Mouse (Mus musculus) cerebellum, adult 2 months (tissue): ENCODE results near the gene Acsl6.

Experiments used
- CTCF ChIP-seq: fragments of 200-500 bp; IDR thresholded peaks from 2 replicates; pipeline ENCODE4 v1.5.1; 2011; ENCODE audit warnings: low read depth, mild to moderate bottlenecking, control low read depth, low read length, moderate library complexity, borderline replicate concordance; ENCODE audit not compliant: insufficient read depth
- POLR2A ChIP-seq: fragments of 200-500 bp; IDR thresholded peaks from 2 replicates; pipeline ENCODE4 v1.6.1; 2011; ENCODE audit warnings: low read length, control low read depth, borderline replicate concordance; ENCODE audit not compliant: insufficient read depth

DNA sequence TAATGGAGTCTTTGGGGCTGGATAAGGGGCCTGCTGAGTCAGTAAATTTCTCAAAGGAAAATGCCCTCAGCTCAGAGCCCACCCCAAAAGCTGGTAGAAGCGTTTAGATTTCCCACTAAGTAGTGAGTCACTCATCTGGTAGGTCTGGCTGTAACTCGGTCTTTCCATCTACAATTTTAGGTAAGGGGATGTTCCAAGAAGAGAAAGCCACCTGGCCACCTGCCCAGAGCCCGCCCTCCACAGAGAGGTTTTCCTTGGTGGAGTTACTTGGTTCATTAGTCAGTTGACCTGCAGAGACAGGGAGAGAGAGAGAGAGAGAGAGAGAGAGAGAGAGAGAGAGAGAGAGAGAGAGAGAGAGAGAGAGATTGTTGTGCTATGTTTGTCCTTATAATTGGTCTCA, 14.2 kb downstream of the Acsl6 start:
- TF ChIP-seq CTCF (no peak), POLR2A (no peak)
